Mouse (Mus musculus) CH12.LX (cell line): ENCODE measurements around the gene Dph6. TPM values are rescaled to one million over a fixed set of nuclear protein-coding genes. Genes with fewer than 3 reads are reported as not detected.

Experiments used
- DNase-seq: peaks from one replicate; pipeline ENCODE4 v3.0.0-alpha.2; 2013; ENCODE audit errors: extremely low read depth
- H3K27ac ChIP-seq: 2 replicates; pipeline ENCODE4 v1.5.1; 2012; ENCODE audit warnings: low read depth, mild to moderate bottlenecking, control low read depth, moderate library complexity; ENCODE audit not compliant: insufficient read depth
- H3K27me3 ChIP-seq: replicated peaks from 2 replicates; pipeline ENCODE3; 2012; ENCODE audit warnings: inconsistent platforms
- H3K36me3 ChIP-seq, 2 experiments: replicated peaks in 1 of 2; 2 replicates each; pipeline versions ENCODE3 to v1.6.1; 2012; ENCODE audit warnings: inconsistent platforms in 1 of 2, low read length in 1 of 2, mild to moderate bottlenecking in 1 of 2, mixed read lengths in 1 of 2, moderate library complexity in 1 of 2; ENCODE audit not compliant: control insufficient read depth in 1 of 2, insufficient read depth in 1 of 2
- H3K4me1 ChIP-seq, 2 experiments: 2 replicates each; pipeline ENCODE4 v1.6.1; 2012; ENCODE audit warnings: inconsistent platforms in 1 of 2, moderate library complexity in 1 of 2; ENCODE audit not compliant: insufficient read depth in 2 of 2, control insufficient read depth in 1 of 2
- H3K4me2 ChIP-seq: 2 replicates; pipeline ENCODE4 v1.6.1; 2012; ENCODE audit warnings: low read depth, mild to moderate bottlenecking, control low read depth; ENCODE audit not compliant: poor library complexity, insufficient read depth, severe bottlenecking
- H3K4me3 ChIP-seq, 3 experiments: fragments of 150-350 bp in 1 of 3; sonication (generic) in 1 of 3; replicated peaks in 1 of 3; 2 replicates each; pipeline versions ENCODE3 to v1.5.1; 2011 to 2012; ENCODE audit warnings: low read depth in 2 of 3, low read length in 2 of 3, mild to moderate bottlenecking in 2 of 3, moderate library complexity in 2 of 3, control low read depth in 1 of 3, improper control_type of control experiment in 1 of 3, inconsistent platforms in 1 of 3, mixed read lengths in 1 of 3; ENCODE audit not compliant: poor library complexity in 1 of 3
- H3K79me2 ChIP-seq: replicated peaks from 2 replicates; pipeline ENCODE4 v1.6.1; 2012; ENCODE audit warnings: mild to moderate bottlenecking, moderate library complexity; ENCODE audit not compliant: control insufficient read depth, poor library complexity, insufficient read depth, severe bottlenecking; ENCODE audit errors: extremely low read depth
- H3K9ac ChIP-seq: 2 replicates; pipeline ENCODE4 v1.6.1; 2012; ENCODE audit warnings: low read depth, mild to moderate bottlenecking, control low read depth, moderate library complexity; ENCODE audit not compliant: insufficient read depth
- H3K9me3 ChIP-seq: replicated peaks from 2 replicates; pipeline ENCODE3; 2012; ENCODE audit warnings: low read length, inconsistent platforms, mixed read lengths
- CHD1 ChIP-seq: IDR thresholded peaks from 2 replicates; pipeline ENCODE4 v1.6.1; 2012; ENCODE audit warnings: low read depth, low read length, improper control_type of control experiment, inconsistent platforms
- CTCF ChIP-seq, 2 experiments: IDR thresholded peaks in 1 of 2; conservative IDR thresholded peaks in 1 of 2; 2 replicates each; pipeline ENCODE4 v1.5.1; 2011 to 2012; ENCODE audit warnings: low read depth in 2 of 2, low read length in 2 of 2, improper control_type of control experiment in 1 of 2, inconsistent platforms in 1 of 2, mild to moderate bottlenecking in 1 of 2, moderate library complexity in 1 of 2
- EP300 ChIP-seq: IDR thresholded peaks from 2 replicates; pipeline ENCODE4 v1.6.1; 2011; ENCODE audit warnings: low read length, improper control_type of control experiment
- GABPA ChIP-seq: IDR thresholded peaks from 2 replicates; pipeline ENCODE4 v1.6.1; 2012; ENCODE audit warnings: low read depth, low read length, improper control_type of control experiment, inconsistent platforms; ENCODE audit not compliant: insufficient replicate concordance
- HCFC1 ChIP-seq: IDR thresholded peaks from 2 replicates; pipeline ENCODE4 v1.6.1; 2012; ENCODE audit warnings: low read depth, mild to moderate bottlenecking, inconsistent platforms, low read length, improper control_type of control experiment
- IRF4 ChIP-seq: IDR thresholded peaks from 2 replicates; pipeline ENCODE4 v1.6.1; 2014; ENCODE audit warnings: low read depth, mild to moderate bottlenecking, inconsistent platforms, low read length, improper control_type of control experiment
- MAZ ChIP-seq: IDR thresholded peaks from 2 replicates; pipeline ENCODE4 v1.6.1; 2012; ENCODE audit warnings: low read depth, mild to moderate bottlenecking, inconsistent platforms, low read length, improper control_type of control experiment, moderate library complexity
- MYC ChIP-seq: IDR thresholded peaks from 2 replicates; pipeline ENCODE4 v1.6.1; 2011; ENCODE audit warnings: low read depth, mild to moderate bottlenecking, improper control_type of control experiment, low read length
- PAX5 ChIP-seq: IDR thresholded peaks from 2 replicates; pipeline ENCODE4 v1.6.1; 2012; ENCODE audit warnings: low read length, inconsistent platforms, mixed read lengths
- SIN3A ChIP-seq: IDR thresholded peaks from 2 replicates; pipeline ENCODE4 v1.6.1; 2012; ENCODE audit warnings: low read length, improper control_type of control experiment, inconsistent platforms
- SMC3 ChIP-seq: IDR thresholded peaks from 2 replicates; pipeline ENCODE4 v1.6.1; 2011; ENCODE audit warnings: low read depth, low read length, improper control_type of control experiment
- TBP ChIP-seq: conservative IDR thresholded peaks from 2 replicates; pipeline ENCODE4 v1.6.1; 2011; ENCODE audit warnings: low read depth, low read length, improper control_type of control experiment
- USF1 ChIP-seq: IDR thresholded peaks from 2 replicates; pipeline ENCODE4 v1.6.1; 2014; ENCODE audit warnings: low read depth, mild to moderate bottlenecking, inconsistent platforms, low read length, improper control_type of control experiment
- ZC3H11A ChIP-seq: IDR thresholded peaks from 2 replicates; pipeline ENCODE4 v1.6.1; 2012; ENCODE audit warnings: low read depth, mild to moderate bottlenecking, inconsistent platforms, low read length, improper control_type of control experiment
- ZNF384 ChIP-seq: IDR thresholded peaks from 2 replicates; pipeline ENCODE4 v1.6.1; 2012; ENCODE audit warnings: low read depth, low read length, improper control_type of control experiment, inconsistent platforms
- dilution Hi-C: fragments of 300-500 bp; cut with MboI; formaldehyde crosslinking; loops from 2 replicates; pipeline ENCODE4 v1.14.3; 2020; ENCODE audit warnings: low sequenced_read_pairs; ENCODE audit not compliant: extremely low pct_unique_long_range_greater_than_20kb, extremely low pct_ligation_motif_present
- in situ Hi-C: fragments of 300-500 bp; cut with MboI; formaldehyde crosslinking; loops from 3 replicates; pipeline ENCODE4 v1.14.3; 2019; ENCODE audit warnings: low sequenced_read_pairs, low pct_ligation_motif_present, low pct_unique_long_range_greater_than_20kb, mixed read lengths
- polyA plus RNA-seq: library from polyadenylated mRNA; unstranded; fragments of >175 nt; gene quantifications from 2 replicates; pipeline ENCODE4 v1.2.1, GENCODE M21; 2012; ENCODE audit warnings: low read depth; ENCODE audit not compliant: insufficient read length
- total RNA-seq, 2 experiments: library from RNA; depleted of rRNA; stranded (reverse); fragments of 300-350 nt in 1 of 2; fragments of >200 nt in 1 of 2; gene quantifications; 2 replicates each; pipeline ENCODE4 v1.2.3; 2012 to 2014

Gene Dph6
- total and polyA plus RNA-seq, 3 experiments = 11.1 to 25.2 (median 18.3) TPM

- H3K36me3 ChIP-seq = no peaks in the 10 kb centered on the region
- H3K4me3 ChIP-seq = no peak overlapping the region
- dilution Hi-C loops = no loop called here
- no peak overlapping the region for H3K9ac ChIP-seq
- H3K79me2 ChIP-seq = no peaks in the 10 kb centered on the region
- H3K4me2 ChIP-seq = no peak overlapping the region
- in situ Hi-C loops = no loop called here
- DNase-seq = no peak
- no peaks in the 10 kb centered on the region for H3K4me1 ChIP-seq
- H3K27me3 ChIP-seq = no peaks in the 10 kb centered on the region
- TF ChIP-seq HCFC1 (no peak), EP300 (no peak), CTCF (conservative IDR thresholded peaks at IDR 0.05 in 1 of 2, IDR thresholded peaks at IDR 0.05 in 1 of 2; ENCODE audit: low read depth in 2 of 2, low read length in 2 of 2) (no peak), SIN3A (no peak), PAX5 (no peak), USF1 (no peak), ZC3H11A (no peak), ZNF384 (no peak)
- H3K27ac ChIP-seq = no peak overlapping the region
- H3K9me3 ChIP-seq = no peaks in the 10 kb centered on the region
Measured at GRCm38 (mm10) chr2:114491907-114492306, 162.9 kb downstream of the Dph6 start.

GRCm38 (mm10) chr2:114486980-114487379, 167.8 kb downstream of the Dph6 start:
- no peaks in the 10 kb centered on the region for H3K79me2 ChIP-seq
- H3K4me1 ChIP-seq = no peaks in the 10 kb centered on the region
- H3K9ac ChIP-seq = no peak overlapping the region
- in situ Hi-C loops = no loop called here
- no peak overlapping the region for H3K4me3 ChIP-seq
- H3K27me3 ChIP-seq = no peaks in the 10 kb centered on the region
- H3K27ac ChIP-seq = no peak overlapping the region
- H3K9me3 ChIP-seq = no peaks in the 10 kb centered on the region
- dilution Hi-C loops = no loop called here
- H3K4me2 ChIP-seq = no peak overlapping the region
- TF ChIP-seq ZNF384 (no peak), CTCF (conservative IDR thresholded peaks at IDR 0.05 in 1 of 2, IDR thresholded peaks at IDR 0.05 in 1 of 2; ENCODE audit: low read depth in 2 of 2, low read length in 2 of 2) (no peak), TBP (no peak), MAZ (no peak), IRF4 (no peak), SMC3 (no peak), MYC (no peak), CHD1 (no peak), GABPA (no peak)
- DNase-seq = no peak
- H3K36me3 ChIP-seq = no peaks in the 10 kb centered on the region
